Mouse (Mus musculus) stomach, embryonic 16.5 days (tissue): ENCODE measurements at regions not wholly inside any gene's neighbourhood (a gene's known extent, or its start where the extent isn't known, plus 50 kb on each side); places are given as distances from the start of the nearest gene placed in this dataset.

Experiments used
- ATAC-seq: fragments of 200-750 bp; cut with Nextera tagmentation; 2 replicates; pipeline ENCODE4 v1.8.0; 2017; ENCODE audit warnings: moderate number of reproducible peaks, moderate TSS enrichment; ENCODE audit not compliant: insufficient read depth, low FRiP score
- H3K27ac ChIP-seq: fragments of 300-500 bp; sonication (generic); 2 replicates; pipeline ENCODE4 v1.5.1; 2014; ENCODE audit warnings: low read length
- H3K27me3 ChIP-seq: fragments of 300-500 bp; sonication (generic); 2 replicates; pipeline ENCODE4 v1.6.1; 2014; ENCODE audit warnings: low read length, control low read depth, mixed read lengths; ENCODE audit not compliant: control insufficient read depth, insufficient read depth
- H3K36me3 ChIP-seq: fragments of 300-500 bp; sonication (generic); 2 replicates; pipeline ENCODE4 v1.6.1; 2014; ENCODE audit warnings: low read length; ENCODE audit not compliant: control insufficient read depth, insufficient read depth
- H3K4me1 ChIP-seq: fragments of 300-500 bp; sonication (generic); 2 replicates; pipeline ENCODE4 v1.6.1; 2014; ENCODE audit warnings: low read length, control low read depth, mixed read lengths; ENCODE audit not compliant: control insufficient read depth, insufficient read depth
- H3K4me2 ChIP-seq: fragments of 300-500 bp; sonication (generic); 2 replicates; pipeline ENCODE4 v1.6.1; 2014; ENCODE audit warnings: low read depth, low read length, mixed read lengths
- H3K4me3 ChIP-seq: fragments of 300-500 bp; sonication (generic); replicated peaks from 2 replicates; pipeline ENCODE4 v1.5.1; 2014; ENCODE audit warnings: mild to moderate bottlenecking, low read length
- H3K9ac ChIP-seq: fragments of 300-500 bp; sonication (generic); 2 replicates; pipeline ENCODE4 v1.6.1; 2014; ENCODE audit warnings: low read length
- H3K9me3 ChIP-seq: fragments of 300-500 bp; sonication (generic); replicated peaks from 2 replicates; pipeline ENCODE4 v1.6.1; 2016; ENCODE audit warnings: low read length, control low read depth; ENCODE audit not compliant: control insufficient read depth
- WGBS: fragments of 180-500 bp; shearing (Covaris S2); extraction: QIAGEN DNeasy Blood & Tissue Kit; methylation state at CpG from one replicate; pipeline ENCODE4 v1.1.7; 2014; 5-methylcytosine and 5-hydroxymethylcytosine counted together

DNA sequence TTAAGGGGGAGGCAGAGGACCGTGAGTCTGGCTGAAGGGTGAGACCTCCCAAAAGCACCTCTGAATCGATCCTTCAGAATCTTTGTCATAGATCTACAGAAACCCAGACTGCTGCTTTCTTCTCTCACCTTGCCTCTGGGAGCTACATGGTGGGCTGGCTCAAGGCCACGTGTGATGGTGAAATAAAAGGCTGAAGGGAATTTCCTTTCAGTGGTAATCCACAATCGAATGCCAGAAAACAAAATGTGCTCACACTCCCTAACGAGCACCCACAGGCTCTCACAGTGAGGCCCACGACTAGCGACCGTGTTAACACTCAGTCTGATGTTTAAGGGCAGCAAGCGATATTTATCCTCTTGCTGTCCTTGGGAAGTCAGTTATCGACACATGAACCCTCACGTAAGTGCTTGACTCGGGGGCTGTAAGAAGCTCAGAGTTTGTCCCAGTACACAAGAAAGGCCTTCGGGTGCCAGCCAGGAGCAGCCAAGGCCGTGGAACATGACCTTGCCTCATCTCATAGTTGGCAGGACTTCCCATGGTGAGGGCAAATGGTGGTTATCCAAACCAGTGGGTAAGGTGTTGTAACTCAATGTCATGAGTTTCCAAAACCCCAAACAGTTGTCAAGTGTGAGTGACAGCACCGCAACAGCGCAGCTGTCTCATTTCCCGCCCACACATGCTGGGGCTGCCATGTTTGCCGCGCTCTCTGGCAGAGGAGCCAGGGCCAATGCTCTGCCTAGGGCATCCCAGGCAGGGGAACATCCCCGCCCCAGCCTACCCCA, 221.0 kb upstream of the Ankrd55 start:
- H3K27ac ChIP-seq = no peak overlapping the region
- no peak overlapping the region for H3K4me2 ChIP-seq
- no peak for ATAC-seq
- 80% methylated on average over 20 of the region's 20 CpGs for WGBS
- no peak overlapping the region for H3K9ac ChIP-seq
- H3K36me3 ChIP-seq = no peaks in the 10 kb centered on the region
- H3K9me3 ChIP-seq = no peaks in the 10 kb centered on the region
- no peaks in the 10 kb centered on the region for H3K27me3 ChIP-seq
- H3K4me3 ChIP-seq = no peak overlapping the region
- H3K4me1 ChIP-seq = peaks cover 9% of the 10 kb centered on the region

DNA sequence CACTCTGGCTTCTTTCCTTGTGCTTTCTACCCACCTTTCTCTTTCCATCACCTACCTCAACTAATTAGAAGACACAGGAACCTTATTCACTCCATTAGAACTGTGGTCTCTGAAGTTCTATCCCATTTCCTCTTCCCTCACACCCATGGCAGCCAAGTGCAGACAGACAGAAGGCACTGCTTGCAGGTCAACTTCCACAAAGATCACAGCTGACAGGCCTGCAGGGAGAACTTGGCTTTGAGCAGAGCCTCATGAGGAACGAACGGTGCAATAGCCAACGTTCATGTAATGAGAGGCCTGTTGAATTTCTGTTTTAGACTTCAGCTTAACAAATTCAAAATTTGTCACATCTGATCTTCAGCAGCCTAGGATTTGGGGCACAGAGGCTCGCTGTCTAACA, 217.5 kb upstream of the Ankrd55 start:
- Histone ChIP-seq H3K4me2 (no peak overlapping the region), H3K27me3 (no peaks in the 10 kb centered on the region), H3K27ac (peak overlapping the region; percentile 21; the same call in 1 of the 2 replicates), H3K9me3 (no peaks in the 10 kb centered on the region), H3K4me1 (no peaks in the 10 kb centered on the region), H3K4me3 (no peak overlapping the region), H3K36me3 (no peaks in the 10 kb centered on the region), H3K9ac (no peak overlapping the region)
- WGBS = 82% methylated on average over 4 of the region's 4 CpGs
- no peak for ATAC-seq

DNA sequence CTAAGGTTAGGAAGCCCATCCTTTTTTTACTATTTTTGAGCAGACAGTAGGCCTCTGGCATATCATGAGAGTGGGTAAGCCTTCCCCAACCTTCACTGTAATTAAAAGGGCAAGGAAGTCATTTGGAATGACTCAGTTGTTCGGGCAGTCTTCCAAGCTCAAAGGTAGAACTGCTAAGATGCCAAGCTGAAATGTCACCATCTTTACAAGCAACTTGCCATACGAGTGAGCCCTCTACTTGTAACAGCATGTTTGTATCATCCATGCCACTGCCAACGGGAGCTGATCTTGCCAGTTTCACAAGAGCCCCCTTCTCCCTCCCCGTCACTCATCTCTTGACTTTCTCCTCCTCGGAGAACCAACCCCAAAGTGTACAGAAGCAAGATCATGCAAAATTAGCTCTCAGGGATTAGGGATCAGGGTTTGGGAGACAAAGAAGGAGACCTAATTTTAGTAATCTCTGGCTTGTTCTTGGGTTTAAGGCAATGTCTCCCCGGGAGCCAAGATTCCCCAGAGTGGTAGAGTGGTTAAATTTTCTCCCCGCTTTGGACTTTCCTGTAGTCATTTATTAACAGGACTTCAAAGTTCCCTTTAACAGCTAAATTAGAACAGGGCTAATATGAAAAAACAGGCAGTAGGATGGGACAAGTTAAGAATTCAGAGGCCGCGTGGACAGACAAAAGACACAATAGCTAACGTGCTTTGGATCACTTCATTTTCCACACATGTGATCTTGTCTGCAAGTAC, 216.9 kb upstream of the Ankrd55 start:
- Histone ChIP-seq H3K27ac (peak overlapping the region; percentile 47), H3K9me3 (no peaks in the 10 kb centered on the region), H3K4me3 (no peak overlapping the region), H3K36me3 (no peaks in the 10 kb centered on the region), H3K27me3 (no peaks in the 10 kb centered on the region), H3K4me2 (no peak overlapping the region), H3K9ac (no peak overlapping the region), H3K4me1 (no peaks in the 10 kb centered on the region)
- no peak for ATAC-seq
- 72% methylated on average over 10 of the region's 10 CpGs for WGBS

DNA sequence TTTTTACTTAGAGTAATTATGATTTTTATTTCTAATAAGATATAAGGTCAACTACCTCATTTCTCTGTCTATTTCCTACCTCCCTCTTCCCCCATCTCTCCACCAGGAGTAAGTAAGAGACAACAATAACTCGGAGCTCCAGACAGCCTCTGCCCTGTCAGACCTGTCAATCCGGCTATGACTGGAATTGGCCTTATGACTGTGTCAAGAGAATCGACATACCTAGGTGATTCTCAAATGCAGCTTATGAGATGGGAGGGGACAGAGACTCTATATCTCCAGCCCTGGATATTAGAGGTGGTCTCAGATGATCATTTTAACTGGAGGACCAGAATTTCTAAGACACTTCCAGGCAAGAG, 216.3 kb upstream of the Ankrd55 start:
- no peak for ATAC-seq
- H3K9ac ChIP-seq = no peak overlapping the region
- H3K36me3 ChIP-seq = no peaks in the 10 kb centered on the region
- no peak overlapping the region for H3K4me2 ChIP-seq
- no peaks in the 10 kb centered on the region for H3K4me1 ChIP-seq
- WGBS = 67% methylated on average over 3 of the region's 3 CpGs
- no peaks in the 10 kb centered on the region for H3K9me3 ChIP-seq
- H3K27ac ChIP-seq = no peak overlapping the region
- no peaks in the 10 kb centered on the region for H3K27me3 ChIP-seq
- no peak overlapping the region for H3K4me3 ChIP-seq

DNA sequence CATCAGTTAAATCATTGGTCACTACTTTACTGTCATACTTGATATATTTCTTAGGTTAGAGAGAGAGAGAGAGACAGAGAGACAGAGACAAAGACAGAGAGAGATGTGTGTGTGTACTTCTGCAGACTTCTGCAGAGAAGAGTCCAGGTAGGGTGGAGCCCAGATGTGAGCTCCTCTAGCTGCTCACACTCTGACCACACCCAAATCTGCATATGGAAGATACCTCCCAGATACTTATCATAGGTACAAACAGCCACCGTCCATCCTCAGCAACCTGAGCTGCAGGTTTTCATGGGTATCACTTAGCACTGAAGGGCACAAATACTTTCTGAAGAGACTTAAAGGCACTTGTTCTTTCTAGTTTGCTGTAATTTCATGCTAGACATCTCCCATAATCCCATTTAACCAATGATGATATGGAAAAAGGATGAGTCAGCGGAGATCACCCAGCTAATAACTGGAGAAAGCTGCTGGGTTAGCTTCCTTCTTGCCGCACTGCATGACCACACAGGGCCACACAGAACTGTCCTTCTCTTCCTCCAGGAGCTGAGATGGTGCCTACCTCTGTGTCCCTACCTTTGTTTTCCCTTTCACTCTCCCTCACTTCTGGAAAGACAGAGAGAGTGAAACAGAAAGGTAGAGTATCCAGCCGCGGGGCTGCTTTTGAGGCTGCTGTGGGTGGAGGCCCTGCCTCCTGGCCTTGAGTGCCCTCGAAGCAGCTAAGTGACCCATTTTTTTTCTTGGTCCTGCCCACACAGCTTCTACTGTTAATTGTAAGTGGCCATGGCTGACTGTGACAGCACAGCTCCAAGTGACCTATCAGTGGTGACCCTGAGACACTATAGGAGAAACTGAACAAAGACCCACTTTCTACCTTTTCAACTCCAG, 214.5 kb upstream of the Ankrd55 start:
- no peak overlapping the region for H3K9ac ChIP-seq
- no peak for ATAC-seq
- WGBS = 82% methylated on average over 6 of the region's 6 CpGs
- H3K27ac ChIP-seq = no peak overlapping the region
- no peaks in the 10 kb centered on the region for H3K36me3 ChIP-seq
- H3K4me3 ChIP-seq = no peak overlapping the region
- H3K4me2 ChIP-seq = no peak overlapping the region
- H3K4me1 ChIP-seq = no peaks in the 10 kb centered on the region
- no peaks in the 10 kb centered on the region for H3K27me3 ChIP-seq
- no peaks in the 10 kb centered on the region for H3K9me3 ChIP-seq

DNA sequence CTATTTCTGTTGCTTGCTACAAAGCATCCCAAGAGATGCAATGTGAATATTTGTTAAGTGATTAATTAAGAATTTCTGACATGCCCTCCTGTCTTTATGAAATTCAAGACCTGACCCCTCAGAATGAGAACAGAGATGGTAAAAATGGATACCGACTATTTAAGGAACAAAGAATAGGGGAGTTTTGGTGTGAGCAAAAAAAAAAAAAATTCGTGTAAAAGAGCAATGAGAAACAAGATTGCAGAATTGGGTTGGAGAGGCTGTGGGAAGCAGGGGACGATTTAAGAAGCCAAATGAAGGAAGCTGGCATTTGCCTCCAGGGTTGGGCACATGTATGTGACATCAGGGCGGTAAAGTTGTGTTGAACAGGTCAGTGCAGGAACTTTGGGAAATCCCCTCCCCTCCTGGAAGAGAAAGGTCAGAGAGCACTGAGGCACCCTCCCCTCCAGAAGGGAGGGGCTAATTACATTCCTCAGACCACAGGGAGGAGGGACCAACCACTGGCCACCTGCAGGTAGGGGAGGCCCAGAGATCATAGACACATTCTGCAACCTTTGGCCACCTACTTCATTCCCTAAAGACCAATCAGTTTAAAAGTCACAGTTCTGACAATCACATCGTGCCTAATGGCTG, 212.3 kb upstream of the Ankrd55 start:
- Histone ChIP-seq H3K27ac (no peak overlapping the region), H3K4me1 (no peaks in the 10 kb centered on the region), H3K27me3 (no peaks in the 10 kb centered on the region), H3K9ac (no peak overlapping the region), H3K4me2 (no peak overlapping the region), H3K9me3 (no peaks in the 10 kb centered on the region), H3K4me3 (no peak overlapping the region), H3K36me3 (no peaks in the 10 kb centered on the region)
- no peak for ATAC-seq
- WGBS = 46% methylated on average over 5 of the region's 5 CpGs

DNA sequence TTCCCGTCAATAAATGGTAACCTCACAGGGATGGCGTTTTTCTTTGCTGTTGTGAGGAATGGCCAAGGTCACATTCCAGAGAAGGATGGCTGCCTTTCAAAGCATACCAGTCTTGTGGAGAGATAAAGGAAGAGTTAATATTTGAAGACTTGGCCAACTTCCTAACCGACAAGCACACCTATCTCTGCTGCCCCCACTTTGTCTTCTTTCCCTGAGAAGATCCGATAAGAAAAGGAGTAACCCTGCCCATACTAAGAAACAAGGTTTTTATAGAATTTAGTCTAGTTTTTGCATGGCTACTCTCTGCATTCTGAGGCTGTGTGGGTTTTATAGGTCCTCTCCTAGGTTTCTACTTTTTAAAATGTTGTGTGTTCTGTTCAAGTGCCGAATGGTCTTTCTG, 210.2 kb upstream of the Ankrd55 start:
- WGBS = 63% methylated on average over 5 of the region's 5 CpGs

DNA sequence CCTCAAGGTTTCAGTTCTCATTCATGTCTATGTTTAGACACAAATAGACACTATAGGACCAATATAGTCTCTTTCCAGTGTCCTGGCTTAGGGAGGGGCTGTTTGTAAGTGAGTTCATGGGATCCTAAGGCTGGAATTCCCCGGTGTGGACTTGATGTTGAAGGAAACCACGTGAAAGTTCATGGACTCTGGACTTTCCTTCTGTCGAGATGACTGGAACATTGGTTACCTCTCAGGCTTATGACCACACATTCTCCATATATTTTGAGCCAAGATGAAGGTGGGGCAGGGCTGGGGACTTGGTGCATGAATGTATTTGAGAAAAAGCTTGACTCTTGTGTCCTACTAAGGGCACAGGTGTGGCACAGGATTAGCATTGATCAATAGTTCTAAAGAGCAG, 206.3 kb upstream of the Ankrd55 start:
- no peak overlapping the region for H3K27ac ChIP-seq
- no peaks in the 10 kb centered on the region for H3K9me3 ChIP-seq
- no peaks in the 10 kb centered on the region for H3K27me3 ChIP-seq
- no peak overlapping the region for H3K9ac ChIP-seq
- H3K4me2 ChIP-seq = no peak overlapping the region
- H3K36me3 ChIP-seq = no peaks in the 10 kb centered on the region
- WGBS = 79% methylated on average over 3 of the region's 3 CpGs
- no peak for ATAC-seq
- no peak overlapping the region for H3K4me3 ChIP-seq
- H3K4me1 ChIP-seq = no peaks in the 10 kb centered on the region; the same call in 1 of the 2 replicates

More for the DNA sequence above, 210.2 kb upstream of the Ankrd55 start:
- H3K9ac ChIP-seq = no peak overlapping the region
- H3K27ac ChIP-seq = no peak overlapping the region
- no peak overlapping the region for H3K4me3 ChIP-seq
- H3K4me1 ChIP-seq = no peaks in the 10 kb centered on the region
- no peak overlapping the region for H3K4me2 ChIP-seq
- ATAC-seq = no peak
- H3K9me3 ChIP-seq = no peaks in the 10 kb centered on the region
- no peaks in the 10 kb centered on the region for H3K36me3 ChIP-seq
- no peaks in the 10 kb centered on the region for H3K27me3 ChIP-seq
